Mouse (Mus musculus) heart, embryonic 13.5 days (tissue): ENCODE data around the gene Cwf19l1. TPM values are rescaled to one million over a fixed set of nuclear protein-coding genes. Genes with fewer than 3 reads are reported as not detected.
A peak's percentile ranks its signal among the peaks of the same experiment; 100 is the strongest.

Experiments used
- ATAC-seq: fragments of 200-750 bp; cut with Nextera tagmentation; 2 replicates; pipeline ENCODE4 v1.8.0; 2017; ENCODE audit warnings: moderate TSS enrichment; ENCODE audit not compliant: insufficient number of reproducible peaks, low FRiP score, low TSS enrichment; ENCODE audit errors: extremely low read depth
- H3K27ac ChIP-seq: fragments of 300-500 bp; sonication (generic); replicated peaks from 2 replicates; pipeline ENCODE4 v1.5.1; 2015; ENCODE audit warnings: moderate library complexity, mild to moderate bottlenecking, inconsistent platforms
- H3K27me3 ChIP-seq: fragments of 300-500 bp; sonication (generic); replicated peaks from 2 replicates; pipeline ENCODE4 v1.6.1; 2015; ENCODE audit warnings: mild to moderate bottlenecking, inconsistent platforms
- H3K36me3 ChIP-seq: fragments of 300-500 bp; sonication (generic); 2 replicates; pipeline ENCODE4 v1.6.1; 2015; ENCODE audit warnings: mild to moderate bottlenecking, inconsistent platforms
- H3K4me1 ChIP-seq: fragments of 300-500 bp; sonication (generic); 2 replicates; pipeline ENCODE4 v1.6.1; 2015; ENCODE audit warnings: inconsistent platforms
- H3K4me2 ChIP-seq: fragments of 300-500 bp; sonication (generic); 2 replicates; pipeline ENCODE4 v1.6.1; 2015; ENCODE audit warnings: inconsistent platforms, mild to moderate bottlenecking, moderate library complexity
- H3K4me3 ChIP-seq: fragments of 300-500 bp; sonication (generic); 2 replicates; pipeline ENCODE4 v1.5.1; 2015; ENCODE audit warnings: moderate library complexity, mild to moderate bottlenecking, inconsistent platforms
- H3K9ac ChIP-seq: fragments of 300-500 bp; sonication (generic); 2 replicates; pipeline ENCODE4 v1.6.1; 2015; ENCODE audit warnings: inconsistent platforms, mild to moderate bottlenecking, moderate library complexity
- H3K9me3 ChIP-seq: fragments of 300-500 bp; sonication (generic); 2 replicates; pipeline ENCODE4 v1.6.1; 2016; ENCODE audit warnings: inconsistent platforms
- WGBS: fragments of 180-500 bp; shearing (Covaris S2); methylation state at CpG from one replicate; pipeline ENCODE4 v1.1.7; 2015; ENCODE audit warnings: mixed read lengths; 5-methylcytosine and 5-hydroxymethylcytosine counted together
- polyA plus RNA-seq: library from polyadenylated mRNA; unstranded; fragments of >200 nt; fragmentation: Nextera tagmentation; extraction: Ambion mirVana; gene quantifications from 2 replicates; pipeline ENCODE4 v1.2.1, GENCODE M21; 2015

Gene Cwf19l1
- polyA plus RNA-seq, 1 experiment from 2014 or later, result 17.2 TPM

DNA sequence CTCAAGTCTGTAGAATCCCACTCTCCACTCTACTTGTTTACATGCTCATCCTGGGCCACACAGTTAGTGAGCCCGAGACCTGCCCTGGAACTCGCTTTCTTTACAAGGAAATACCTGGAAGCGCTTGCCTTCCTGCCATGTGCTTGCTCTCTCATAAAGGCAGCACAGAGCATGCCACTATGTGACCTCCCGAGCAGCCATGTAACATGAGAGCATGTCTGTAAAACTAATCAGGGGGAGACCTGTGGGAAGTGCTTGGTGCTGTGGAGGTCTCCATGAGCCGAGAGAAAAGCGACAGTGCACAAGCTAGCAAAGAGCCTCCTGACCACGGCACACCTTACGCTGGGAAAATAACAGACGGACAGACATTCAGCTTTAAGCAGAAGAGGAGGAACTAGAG is 59.2 kb downstream of the Cwf19l1 start:
- Histone ChIP-seq H3K27me3 (no peaks in the 10 kb centered on the region), H3K4me1 (no peaks in the 10 kb centered on the region), H3K27ac (no peak overlapping the region), H3K4me2 (no peak overlapping the region), H3K9ac (no peak overlapping the region), H3K4me3 (no peak overlapping the region), H3K36me3 (peaks cover 70% of the 10 kb centered on the region), H3K9me3 (no peaks in the 10 kb centered on the region)
- 85% methylated on average over 9 of the region's 9 CpGs for WGBS
- no peak for ATAC-seq

DNA sequence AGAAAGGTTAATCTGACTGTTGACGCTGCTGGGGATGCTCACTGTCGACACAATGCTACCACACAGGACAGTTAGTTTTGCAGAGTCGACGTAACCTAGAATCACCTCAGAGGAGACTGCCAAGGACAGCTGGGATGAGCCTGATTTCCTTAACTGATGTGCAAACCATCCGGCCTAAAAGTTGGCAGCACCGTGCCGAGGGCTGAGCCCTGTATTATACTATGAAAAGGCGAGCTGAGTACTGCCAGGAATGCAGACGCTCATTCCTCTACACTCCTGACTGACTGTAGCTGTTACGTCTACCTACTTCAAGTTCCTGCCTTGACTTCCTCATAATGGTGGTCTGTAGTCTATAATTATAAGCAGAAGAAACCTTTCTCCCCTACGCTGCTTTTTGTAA is 60.7 kb downstream of the Cwf19l1 start:
- Histone ChIP-seq H3K9ac (no peak overlapping the region), H3K9me3 (no peaks in the 10 kb centered on the region), H3K4me2 (no peak overlapping the region), H3K4me3 (no peak overlapping the region), H3K27me3 (no peaks in the 10 kb centered on the region), H3K36me3 (peaks cover 59% of the 10 kb centered on the region), H3K4me1 (peaks cover 2% of the 10 kb centered on the region; the same call in 1 of the 2 replicates), H3K27ac (no peak overlapping the region)
- no peak for ATAC-seq
- WGBS, result 75% methylated on average over 11 of the region's 11 CpGs

DNA sequence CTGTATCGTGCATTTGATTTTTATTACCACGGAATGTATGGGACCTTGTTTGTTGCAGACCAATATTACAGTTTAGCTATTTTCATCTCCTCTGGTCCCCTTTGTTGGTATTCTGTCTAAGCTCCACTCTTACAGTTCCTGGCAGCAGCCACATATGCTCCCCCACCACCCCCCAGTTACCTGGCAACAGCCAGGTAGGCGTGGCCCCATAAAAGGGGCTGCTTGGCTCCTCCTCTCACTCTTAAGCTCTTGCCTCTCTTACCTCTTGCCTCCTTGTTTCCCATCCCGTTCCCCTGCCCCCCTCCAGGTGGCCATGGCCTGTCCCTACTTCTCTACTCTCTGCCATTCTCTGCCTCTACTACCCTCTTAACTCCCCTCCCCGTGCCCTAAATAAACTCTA is 64.5 kb downstream of the Cwf19l1 start:
- Histone ChIP-seq H3K36me3 (peaks cover 31% of the 10 kb centered on the region), H3K4me2 (no peak overlapping the region), H3K27me3 (no peaks in the 10 kb centered on the region), H3K4me1 (peaks cover 15% of the 10 kb centered on the region), H3K9me3 (no peaks in the 10 kb centered on the region), H3K9ac (no peak overlapping the region), H3K4me3 (no peak overlapping the region), H3K27ac (no peak overlapping the region)
- ATAC-seq, result no peak
- WGBS, result 64% methylated on average over 5 of the region's 5 CpGs

DNA sequence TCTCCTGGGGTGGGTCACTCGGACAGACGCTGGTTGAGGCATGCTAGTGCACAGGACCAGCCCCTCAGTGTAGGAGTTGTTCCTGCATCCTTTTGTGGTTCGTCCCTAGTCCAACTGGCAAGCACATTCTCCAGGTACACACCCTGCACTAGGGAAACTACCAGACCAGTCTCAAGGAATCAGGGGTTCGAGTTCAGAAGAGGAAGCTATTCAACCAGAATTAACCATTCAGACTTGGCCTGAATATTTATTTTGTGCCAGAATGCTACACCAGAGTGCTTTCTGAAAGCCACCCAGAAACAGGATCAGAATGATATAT is 65.8 kb downstream of the Cwf19l1 start:
- H3K27me3 ChIP-seq, result no peaks in the 10 kb centered on the region
- H3K27ac ChIP-seq, result peak overlapping the region; percentile 46
- peak overlapping the region; percentile 85 for H3K4me3 ChIP-seq
- H3K4me2 ChIP-seq, result peak overlapping the region; percentile 96
- ATAC-seq, result no peak
- WGBS, result 11% methylated on average over 4 of the region's 4 CpGs
- H3K4me1 ChIP-seq, result peaks cover 15% of the 10 kb centered on the region
- no peaks in the 10 kb centered on the region for H3K9me3 ChIP-seq
- peaks cover 23% of the 10 kb centered on the region for H3K36me3 ChIP-seq
- H3K9ac ChIP-seq, result peak overlapping the region; percentile 90

DNA sequence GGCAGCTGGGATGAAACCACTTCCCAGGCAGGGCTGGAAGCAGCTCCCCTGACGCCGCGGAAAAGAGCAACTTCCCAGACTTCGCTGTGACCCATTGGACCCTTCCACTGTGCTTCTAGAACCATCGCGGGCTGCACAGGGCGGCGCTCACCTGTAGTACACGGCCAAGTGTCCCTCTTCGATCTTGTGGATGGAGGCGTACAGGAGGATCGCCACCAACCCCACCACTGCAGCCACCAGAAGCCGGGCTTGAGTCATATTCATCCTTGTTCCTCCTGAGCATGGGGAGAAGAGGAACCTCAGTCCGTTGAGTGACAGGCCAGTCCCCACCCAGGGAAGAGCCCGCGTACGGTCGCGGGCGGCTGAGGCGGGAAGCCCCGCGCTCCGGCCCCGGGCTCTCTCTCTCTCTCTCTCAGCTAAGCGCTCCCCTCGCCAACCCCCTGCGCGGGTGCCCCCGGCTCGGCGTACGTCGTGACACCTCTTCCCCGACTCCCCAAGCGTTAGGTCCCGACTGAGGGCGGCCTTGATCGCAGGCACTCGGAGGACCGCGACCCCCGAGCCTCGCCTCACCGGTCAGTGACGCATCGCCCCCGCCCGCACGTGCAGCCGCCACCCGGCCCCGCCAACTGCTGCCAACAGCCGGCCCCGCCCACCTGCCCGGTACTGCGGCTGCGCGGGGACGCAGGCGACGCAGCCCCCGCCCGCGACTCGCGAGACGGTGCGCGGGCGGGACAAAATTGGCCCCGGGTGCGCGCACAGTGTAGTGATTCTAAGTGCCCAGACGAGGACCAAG is 66.4 kb downstream of the Cwf19l1 start, which contains the start of gene Erlin1:
Erlin1 (minus strand) TSS at position 665 of the 793 bp plus-strand sequence.
- Histone ChIP-seq H3K27ac (peak within 1 kb of the TSS; percentile 46), H3K36me3 (peaks cover 27% of the 10 kb centered on the region), H3K4me2 (peak within 1 kb of the TSS; percentile 96), H3K9me3 (no peaks in the 10 kb centered on the region), H3K4me3 (peak within 1 kb of the TSS; percentile 85), H3K27me3 (no peaks in the 10 kb centered on the region), H3K9ac (peak within 1 kb of the TSS; percentile 90), H3K4me1 (peaks cover 15% of the 10 kb centered on the region)
- WGBS, result under 1% methylated on average over 74 of the region's 75 CpGs
- peak; percentile 80; the same call in 1 of the 2 replicates for ATAC-seq

DNA sequence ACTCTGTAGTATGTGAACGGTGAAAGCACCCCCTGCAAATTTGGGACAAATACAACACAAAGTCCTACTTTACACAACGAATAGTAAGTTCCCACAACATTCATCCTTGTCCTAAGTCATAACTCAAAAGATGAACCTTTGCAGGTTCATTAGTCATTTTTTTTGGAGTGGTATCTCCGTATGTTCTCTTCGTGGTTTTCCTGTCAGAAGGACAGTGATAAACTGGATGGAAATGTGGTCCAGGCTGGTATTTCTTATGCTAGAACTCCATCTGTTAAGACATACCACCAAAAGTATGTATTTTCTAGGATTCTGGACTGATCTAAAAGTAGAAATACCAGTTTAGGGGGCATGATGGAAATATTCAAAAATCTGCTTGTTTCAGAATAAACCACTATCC is 67.4 kb downstream of the Cwf19l1 start:
- H3K4me3 ChIP-seq, result peak overlapping the region; percentile 85

DNA sequence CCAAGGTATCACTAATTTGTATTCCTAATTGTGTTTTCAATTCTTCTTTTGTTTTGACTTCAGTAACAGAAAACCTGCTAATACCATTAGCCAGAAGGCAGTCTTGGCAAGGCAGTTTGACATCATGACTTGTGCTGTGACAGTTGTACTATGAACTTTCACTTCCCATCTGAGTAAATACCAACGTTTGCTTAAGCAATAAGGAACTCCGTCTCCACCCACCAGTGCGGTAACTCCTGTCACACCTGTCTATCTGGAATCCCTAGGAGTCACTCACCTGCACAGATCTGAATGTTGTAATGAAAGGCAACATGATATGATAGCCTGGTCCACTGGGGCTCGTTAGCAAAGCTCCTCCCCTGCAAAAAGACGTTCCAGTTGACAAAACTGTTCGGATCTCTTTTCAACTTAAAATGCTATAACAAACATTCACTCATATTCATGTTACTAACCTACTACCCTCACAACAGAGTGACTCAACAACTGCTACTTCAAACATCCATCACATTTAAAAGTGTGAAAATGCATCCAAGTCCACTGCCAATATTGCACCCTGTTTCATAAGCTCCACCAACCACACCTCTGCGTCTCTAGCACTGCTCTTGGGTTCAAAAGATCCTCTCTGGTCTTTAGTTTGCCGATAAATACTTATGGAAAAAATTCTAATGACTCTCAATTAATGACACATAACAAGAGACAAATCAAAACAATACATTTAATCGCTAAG is 68.2 kb downstream of the Cwf19l1 start:
- H3K9me3 ChIP-seq, result no peaks in the 10 kb centered on the region
- no peak overlapping the region for H3K4me3 ChIP-seq
- ATAC-seq, result no peak
- WGBS, result 84% methylated on average over 9 of the region's 9 CpGs
- H3K27me3 ChIP-seq, result no peaks in the 10 kb centered on the region
- peak overlapping the region; percentile 96 for H3K4me2 ChIP-seq
- H3K4me1 ChIP-seq, result peaks cover 15% of the 10 kb centered on the region
- H3K27ac ChIP-seq, result no peak overlapping the region
- no peak overlapping the region for H3K9ac ChIP-seq
- H3K36me3 ChIP-seq, result peaks cover 35% of the 10 kb centered on the region

More for the DNA sequence above, 67.4 kb downstream of the Cwf19l1 start:
- Histone ChIP-seq H3K9ac (peak overlapping the region; percentile 90), H3K36me3 (peaks cover 33% of the 10 kb centered on the region), H3K4me2 (peak overlapping the region; percentile 96), H3K9me3 (no peaks in the 10 kb centered on the region), H3K27me3 (no peaks in the 10 kb centered on the region), H3K27ac (no peak overlapping the region), H3K4me1 (peaks cover 15% of the 10 kb centered on the region)
- WGBS, result 70% methylated on average over 4 of the region's 4 CpGs
- no peak for ATAC-seq

DNA sequence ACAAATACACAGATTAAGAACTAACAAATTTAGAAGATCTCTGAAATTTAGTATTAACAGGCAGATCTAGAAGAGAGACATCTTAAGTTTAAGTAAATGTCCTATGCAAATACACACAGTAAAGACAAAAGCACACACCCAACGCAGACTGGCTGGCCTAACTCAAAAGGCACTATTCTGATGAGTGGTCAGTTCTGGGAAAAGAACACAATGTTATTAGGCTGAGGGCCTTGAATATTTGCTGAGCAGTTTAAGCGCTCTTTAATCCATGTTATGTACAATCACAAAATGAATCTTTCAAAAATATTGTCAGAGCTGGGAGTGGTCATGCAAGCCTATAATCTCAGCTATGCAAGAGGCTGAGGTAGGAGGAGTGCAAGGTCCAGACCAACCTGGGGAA is 70.9 kb downstream of the Cwf19l1 start:
- 96% methylated on average over 2 of the region's 2 CpGs for WGBS
- no peaks in the 10 kb centered on the region for H3K27me3 ChIP-seq
- no peaks in the 10 kb centered on the region for H3K9me3 ChIP-seq
- no peak overlapping the region for H3K4me3 ChIP-seq
- peaks cover 57% of the 10 kb centered on the region for H3K36me3 ChIP-seq
- no peak for ATAC-seq
- no peak overlapping the region for H3K27ac ChIP-seq
- no peak overlapping the region for H3K4me2 ChIP-seq
- peaks cover 11% of the 10 kb centered on the region for H3K4me1 ChIP-seq
- no peak overlapping the region for H3K9ac ChIP-seq

DNA sequence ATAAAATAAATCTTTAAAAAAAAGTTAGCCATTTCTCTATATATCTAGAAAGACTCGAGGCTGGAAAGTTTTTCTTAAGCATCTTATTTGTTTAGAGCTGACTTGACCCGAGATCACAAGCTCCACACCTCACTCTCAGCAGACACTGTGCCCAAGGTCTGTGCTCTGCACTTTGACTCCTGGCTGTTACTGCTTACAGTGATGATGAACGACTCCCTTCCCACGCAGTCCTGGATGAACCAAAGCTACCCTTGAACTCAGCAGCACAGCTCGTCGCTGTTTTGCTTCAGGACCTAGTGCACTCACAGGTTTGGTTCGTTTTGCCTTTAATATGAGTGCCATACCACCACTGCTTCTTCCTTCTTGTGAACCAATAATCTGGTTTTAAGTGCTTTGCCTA is 71.9 kb downstream of the Cwf19l1 start:
- Histone ChIP-seq H3K4me1 (peaks cover 9% of the 10 kb centered on the region), H3K27ac (no peak overlapping the region), H3K4me3 (no peak overlapping the region), H3K9ac (no peak overlapping the region), H3K4me2 (no peak overlapping the region), H3K27me3 (no peaks in the 10 kb centered on the region), H3K36me3 (peaks cover 65% of the 10 kb centered on the region), H3K9me3 (no peaks in the 10 kb centered on the region)
- ATAC-seq, result no peak
- WGBS, result 85% methylated on average over 7 of the region's 7 CpGs

DNA sequence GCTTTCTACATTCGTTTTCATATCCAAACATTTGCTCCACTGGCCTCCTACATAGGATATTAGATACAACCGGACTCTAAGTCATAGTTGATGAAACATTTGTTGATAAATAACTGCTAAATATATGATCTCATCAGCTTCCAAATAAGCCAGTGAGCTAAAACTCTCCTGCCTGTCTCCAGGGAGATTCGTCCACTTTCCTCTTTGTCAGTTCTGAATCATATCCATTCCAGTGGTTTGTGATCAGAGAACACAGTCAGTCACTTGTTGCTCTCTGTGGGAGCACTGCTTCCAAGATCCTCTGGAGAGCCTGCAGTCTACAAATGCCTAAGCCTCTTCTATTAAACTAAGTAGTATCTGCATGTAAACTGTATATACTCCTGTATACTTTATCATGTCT is 75.5 kb downstream of the Cwf19l1 start:
- WGBS, result 75% methylated on average over 3 of the region's 3 CpGs
- H3K9ac ChIP-seq, result no peak overlapping the region
- peaks cover 83% of the 10 kb centered on the region for H3K36me3 ChIP-seq
- H3K27ac ChIP-seq, result no peak overlapping the region
- no peaks in the 10 kb centered on the region for H3K9me3 ChIP-seq
- H3K4me1 ChIP-seq, result no peaks in the 10 kb centered on the region
- no peak overlapping the region for H3K4me3 ChIP-seq
- no peak overlapping the region for H3K4me2 ChIP-seq
- no peak for ATAC-seq
- no peaks in the 10 kb centered on the region for H3K27me3 ChIP-seq
